Mouse (Mus musculus) liver, adult 2 months (tissue): ENCODE measurements around the gene Cpa2. TPM values are rescaled to one million over a fixed set of nuclear protein-coding genes. Genes with fewer than 3 reads are reported as not detected.

Experiments
- DNase-seq: peaks from one replicate; pipeline ENCODE4 v3.0.0-alpha.2; 2011; ENCODE audit warnings: low read depth, low spot score; ENCODE audit errors: extremely low read depth
- H3K27ac ChIP-seq: fragments of 200-500 bp; replicated peaks from 2 replicates; pipeline ENCODE4 v1.5.1; 2012; ENCODE audit warnings: low read depth, mild to moderate bottlenecking, control low read depth, inconsistent platforms, low read length; ENCODE audit not compliant: insufficient read depth
- H3K27me3 ChIP-seq: fragments of 200-500 bp; 2 replicates; pipeline ENCODE4 v1.6.1; 2012; ENCODE audit warnings: mild to moderate bottlenecking, moderate library complexity, low read length, inconsistent platforms; ENCODE audit not compliant: control insufficient read depth, insufficient read depth
- H3K36me3 ChIP-seq: fragments of 200-500 bp; 2 replicates; pipeline ENCODE4 v1.6.1; 2012; ENCODE audit warnings: low read length, inconsistent platforms; ENCODE audit not compliant: control insufficient read depth, insufficient read depth
- H3K4me1 ChIP-seq: fragments of 200-500 bp; 2 replicates; pipeline ENCODE4 v1.6.1; 2011; ENCODE audit warnings: low read length; ENCODE audit not compliant: control insufficient read depth, insufficient read depth
- H3K4me3 ChIP-seq: fragments of 200-500 bp; 2 replicates; pipeline ENCODE4 v1.5.1; 2011; ENCODE audit warnings: low read depth, mild to moderate bottlenecking, control low read depth, low read length, moderate library complexity; ENCODE audit not compliant: insufficient read depth
- H3K79me2 ChIP-seq: fragments of 200-500 bp; 2 replicates; pipeline ENCODE4 v1.6.1; 2012; ENCODE audit warnings: inconsistent platforms, mild to moderate bottlenecking, low read length, moderate library complexity; ENCODE audit not compliant: control insufficient read depth, insufficient read depth
- H3K9ac ChIP-seq: fragments of 200-500 bp; 2 replicates; pipeline ENCODE4 v1.6.1; 2012; ENCODE audit warnings: low read depth, mild to moderate bottlenecking, control low read depth, inconsistent platforms, low read length
- CTCF ChIP-seq: fragments of 200-500 bp; IDR thresholded peaks from 2 replicates; pipeline ENCODE4 v1.5.1; 2011; ENCODE audit warnings: low read depth, low read length, control low read depth
- POLR2A ChIP-seq: fragments of 200-500 bp; IDR thresholded peaks from 2 replicates; pipeline ENCODE4 v1.6.1; 2011; ENCODE audit warnings: low read length, control low read depth; ENCODE audit not compliant: insufficient read depth; ENCODE audit errors: extremely low read depth
- WGBS: fragments of 180-500 bp; shearing (Covaris S2); methylation state at CpG from one replicate; pipeline ENCODE4 v1.1.7; 2018; 5-methylcytosine and 5-hydroxymethylcytosine counted together
- polyA plus RNA-seq: library from polyadenylated mRNA; depleted of rRNA; stranded (reverse); fragments of >200 nt; gene quantifications from 2 replicates; pipeline ENCODE4 v1.2.3, GENCODE M21; 2012
- total RNA-seq: library from RNA; depleted of rRNA; stranded (reverse); fragments of >200 nt; gene quantifications from 2 replicates; pipeline ENCODE4 v1.2.3, GENCODE M21; 2014

Cpa2 gene
- total and polyA plus RNA-seq, 2 experiments = 32.6 TPM; not detected in 1

DNA sequence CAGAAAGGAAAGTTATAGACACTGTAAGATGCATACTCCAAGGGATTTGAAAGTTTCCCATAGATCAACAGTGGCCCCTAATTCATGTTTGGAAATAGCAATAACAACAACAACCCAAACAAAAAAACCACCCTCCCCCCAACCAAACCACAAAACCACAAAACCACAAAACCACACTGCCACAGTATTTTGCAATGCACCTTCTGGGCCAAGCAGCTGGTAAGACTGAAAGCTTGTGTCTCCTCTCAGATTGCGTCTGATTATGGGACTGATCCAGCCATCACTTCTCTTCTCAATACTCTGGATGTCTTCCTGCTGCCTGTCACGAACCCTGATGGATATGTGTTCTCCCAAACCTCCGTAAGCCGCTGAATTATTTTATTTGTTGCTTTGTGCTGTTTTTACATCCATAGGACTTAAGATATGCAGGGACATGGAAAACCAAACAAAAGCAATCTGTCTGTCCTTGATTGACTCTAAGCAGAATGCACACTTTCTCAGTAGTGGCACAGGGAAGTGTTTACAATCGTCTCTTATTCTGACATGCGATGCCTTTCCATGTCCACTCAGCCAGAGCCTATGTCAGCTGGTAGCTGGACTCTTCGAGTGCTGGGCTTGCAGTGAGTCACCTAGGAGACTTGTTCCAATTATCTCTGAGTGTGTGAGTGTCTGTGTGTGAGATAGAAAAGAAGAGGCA, 9.3 kb downstream of the Cpa2 start:
- H3K4me1 ChIP-seq = peaks cover 2% of the 10 kb centered on the region; the same call in 1 of the 2 replicates
- DNase-seq = no peak
- no peaks in the 10 kb centered on the region for H3K79me2 ChIP-seq
- H3K27ac ChIP-seq = no peak overlapping the region
- no peak overlapping the region for H3K4me3 ChIP-seq
- H3K9ac ChIP-seq = no peak overlapping the region
- H3K36me3 ChIP-seq = no peaks in the 10 kb centered on the region
- peaks cover 2% of the 10 kb centered on the region; the same call in 1 of the 2 replicates for H3K27me3 ChIP-seq
- TF ChIP-seq CTCF = no peak
- TF ChIP-seq POLR2A = no peak
- WGBS = 92% methylated on average over 7 of the region's 7 CpGs

- DNase-seq = no peak
- TF ChIP-seq CTCF = no peak
- TF ChIP-seq POLR2A = no peak
- no peaks in the 10 kb centered on the region for H3K36me3 ChIP-seq
- H3K27me3 ChIP-seq = peaks cover 2% of the 10 kb centered on the region; the same call in 1 of the 2 replicates
- no peak overlapping the region for H3K9ac ChIP-seq
- H3K4me1 ChIP-seq = peaks cover 2% of the 10 kb centered on the region; the same call in 1 of the 2 replicates
- H3K79me2 ChIP-seq = no peaks in the 10 kb centered on the region
- no peak overlapping the region for H3K4me3 ChIP-seq
- H3K27ac ChIP-seq = no peak overlapping the region
Observed at GRCm38 (mm10) chr6:30551193-30551515, 9.8 kb downstream of the Cpa2 start.

GRCm38 (mm10) chr6:30551644-30552580, 10.5 kb downstream of the Cpa2 start:
- H3K36me3 ChIP-seq = no peaks in the 10 kb centered on the region
- H3K79me2 ChIP-seq = no peaks in the 10 kb centered on the region
- H3K27me3 ChIP-seq = peaks cover 2% of the 10 kb centered on the region; the same call in 1 of the 2 replicates
- peaks cover 2% of the 10 kb centered on the region; the same call in 1 of the 2 replicates for H3K4me1 ChIP-seq
- H3K9ac ChIP-seq = no peak overlapping the region
- no peak for DNase-seq
- 40% methylated on average over 23 of the region's 23 CpGs for WGBS
- H3K27ac ChIP-seq = no peak overlapping the region
- H3K4me3 ChIP-seq = no peak overlapping the region
- no peak for TF ChIP-seq POLR2A

DNA sequence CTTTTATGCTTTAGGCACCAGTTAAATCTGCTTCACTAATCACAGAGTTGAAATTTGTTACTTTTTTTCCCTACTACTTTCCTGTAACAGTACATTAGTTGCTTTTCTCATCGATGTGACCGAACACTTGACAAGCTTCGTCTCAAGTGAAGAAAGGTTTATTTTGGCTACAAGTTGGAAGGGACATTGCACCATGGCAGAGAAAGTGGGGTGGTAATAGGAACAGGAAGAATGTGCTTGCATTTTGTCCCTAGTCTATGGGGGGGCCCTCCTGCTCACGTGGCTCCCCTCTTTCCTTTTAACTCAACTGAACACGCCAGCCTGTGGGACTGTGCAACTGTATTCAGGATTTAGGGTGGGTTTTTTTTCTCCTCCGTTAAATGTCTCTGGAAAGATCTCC, 11.2 kb downstream of the Cpa2 start:
- Histone ChIP-seq H3K27ac (no peak overlapping the region), H3K36me3 (no peaks in the 10 kb centered on the region), H3K79me2 (no peaks in the 10 kb centered on the region), H3K9ac (no peak overlapping the region), H3K4me1 (peaks cover 2% of the 10 kb centered on the region; the same call in 1 of the 2 replicates), H3K4me3 (no peak overlapping the region), H3K27me3 (peaks cover 2% of the 10 kb centered on the region; the same call in 1 of the 2 replicates)
- WGBS = 67% methylated on average over 6 of the region's 6 CpGs
- DNase-seq = no peak
- TF ChIP-seq CTCF (no peak), POLR2A (no peak)

DNA sequence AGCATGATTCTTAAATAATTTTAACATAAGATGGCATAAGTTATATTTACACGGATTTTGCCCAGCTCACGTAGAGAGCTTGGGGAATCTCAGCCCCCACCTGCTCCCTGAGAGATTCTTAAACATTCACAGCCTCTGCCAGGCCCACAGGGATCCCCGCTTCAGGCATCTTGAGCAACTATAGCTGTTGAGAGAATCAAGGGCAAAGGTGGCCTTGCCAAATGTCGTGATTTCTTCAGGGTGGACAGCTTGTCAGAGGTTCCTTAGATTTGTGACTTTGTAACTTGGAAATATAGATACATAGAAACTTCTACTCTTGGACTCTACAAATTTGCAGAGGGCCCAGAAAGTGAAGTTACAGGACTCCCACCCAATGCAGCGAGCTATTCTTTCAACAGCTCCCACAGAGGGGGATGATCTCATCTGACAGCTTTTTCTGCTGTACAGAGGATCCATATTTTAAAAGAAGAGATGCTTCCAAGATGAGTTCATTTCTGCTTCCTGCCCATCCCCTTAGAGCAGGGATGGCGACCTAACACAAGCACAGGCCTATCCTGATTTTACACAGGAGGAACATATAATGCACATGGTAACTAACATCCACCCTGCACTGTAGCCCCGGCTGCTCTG, 12.1 kb downstream of the Cpa2 start:
- Histone ChIP-seq H3K27me3 (peaks cover 2% of the 10 kb centered on the region; the same call in 1 of the 2 replicates), H3K36me3 (no peaks in the 10 kb centered on the region), H3K9ac (no peak overlapping the region), H3K79me2 (no peaks in the 10 kb centered on the region), H3K4me1 (no peaks in the 10 kb centered on the region), H3K4me3 (no peak overlapping the region), H3K27ac (no peak overlapping the region)
- no peak for TF ChIP-seq CTCF
- no peak for TF ChIP-seq POLR2A
- 85% methylated on average over 7 of the region's 7 CpGs for WGBS
- DNase-seq = no peak
